ENCODE assay signal across 8 mouse cellular contexts in the genomic region with DNA sequence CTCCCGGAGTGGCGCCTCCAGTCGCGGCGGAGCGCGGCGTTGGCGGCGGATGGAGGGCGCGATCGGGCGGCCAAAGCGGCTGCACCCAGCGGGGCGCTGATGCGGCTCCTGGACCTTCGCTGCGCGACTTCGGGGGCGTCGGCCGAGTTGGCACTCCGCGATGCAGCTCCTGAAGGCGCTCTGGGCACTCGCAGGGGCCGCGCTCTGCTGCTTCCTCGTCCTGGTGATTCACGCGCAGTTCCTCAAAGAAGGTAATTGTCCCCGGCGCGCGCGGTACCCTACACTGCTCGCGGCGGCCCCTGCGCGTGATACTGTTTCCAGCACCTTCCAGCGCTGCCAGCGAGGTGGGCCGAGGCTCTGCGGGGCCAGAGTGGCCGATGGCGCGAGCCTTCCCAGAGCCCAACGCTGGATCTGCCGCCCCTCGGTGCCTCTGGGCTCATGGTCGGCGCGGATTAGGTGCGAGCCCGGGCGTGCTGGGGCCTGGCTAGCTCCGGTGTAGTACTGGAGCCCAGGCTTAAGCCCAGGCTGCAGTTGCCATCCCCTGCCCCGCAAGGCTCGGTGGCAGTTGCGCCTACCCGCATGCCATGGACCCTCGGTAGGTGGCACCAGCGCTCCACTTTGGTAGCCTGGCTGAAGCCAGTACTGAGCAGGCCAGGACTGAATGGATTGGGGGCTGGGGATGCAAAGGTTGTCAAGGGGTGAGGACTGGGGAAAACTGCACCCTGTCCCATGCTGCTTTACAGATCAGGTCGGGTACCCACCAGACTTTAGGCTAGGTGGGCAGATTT.
A peak's percentile ranks its signal among the peaks of the same experiment; 100 is the strongest.
DNase-seq lines count a peak whose midpoint lies in the region; ATAC-seq and TF ChIP-seq lines count a peak whose summit lies in the region.

No protein-coding gene starts in this region.

- H3K4me1 ChIP-seq in G1E (ENCODE audit: insufficient read depth, low read depth, low read length) = no peaks in the 10 kb centered on the region
- peaks cover 50% of the 10 kb centered on the region for H3K4me1 ChIP-seq in hindbrain, embryonic 10.5 days (replicated peaks)

- H3K27ac ChIP-seq in hindbrain, embryonic 10.5 days = peak overlapping the region; percentile 93

- no peak for TF ChIP-seq CTCF in G1E (IDR thresholded peaks at IDR 0.05; ENCODE audit: low read depth, low read length)

- peak overlapping the region; percentile 9; the same call in 1 of the 2 replicates for H3K4me3 ChIP-seq in G1E (ENCODE audit: low read depth, low read length)
- peak overlapping the region; percentile 78 for H3K4me3 ChIP-seq in hindbrain, embryonic 10.5 days

- DNase-seq in G1E (ENCODE audit: low spot score) = no peak
- DNase-seq in cerebellum, postnatal 14 days = peak; percentile 97 to 98
- peak; percentile 82 to 92 for DNase-seq in frontal cortex, postnatal 14 days (ENCODE audit: low spot score in 2 of 2)
- DNase-seq in hindbrain, embryonic 10.5 days (ENCODE audit: low spot score) = peak; percentile 93
- peak; percentile 73 for DNase-seq in layer of hippocampus, adult 9-10 months (ENCODE audit: low spot score)
- DNase-seq in lung, adult 18-20 months = peak; percentile 72 to 73
- DNase-seq in ovary, postnatal 14 days (ENCODE audit: low spot score) = peak; percentile 83
- DNase-seq in spleen, postnatal 14 days (ENCODE audit: low spot score in 2 of 2) = no peak

- H3K27me3 ChIP-seq in G1E (ENCODE audit: insufficient read depth, low read length) = no peaks in the 10 kb centered on the region
- no peaks in the 10 kb centered on the region for H3K27me3 ChIP-seq in hindbrain, embryonic 10.5 days (ENCODE audit: insufficient read depth, poor library complexity, severe bottlenecking)

- no peaks in the 10 kb centered on the region for H3K36me3 ChIP-seq in G1E (replicated peaks)
- no peaks in the 10 kb centered on the region for H3K36me3 ChIP-seq in hindbrain, embryonic 10.5 days

- H3K9me3 ChIP-seq in G1E (replicated peaks) = peaks cover 68% of the 10 kb centered on the region
- H3K9me3 ChIP-seq in hindbrain, embryonic 10.5 days = no peaks in the 10 kb centered on the region

- ATAC-seq in G1E (ENCODE audit: extremely low read depth, insufficient number of reproducible peaks, low FRiP score, poor library complexity, severe bottlenecking) = no peak

- WGBS in hindbrain, embryonic 10.5 days = under 1% methylated on average over 52 of the region's 68 CpGs

Comparison
In these comparisons a context has a peak if more than half of its experiments do, and no peak if none do; other contexts are left out.
1. DNase-seq: peak in cerebellum, postnatal 14 days (2 of 2), frontal cortex, postnatal 14 days (2 of 2), hindbrain, embryonic 10.5 days (single experiment), layer of hippocampus, adult 9-10 months (single experiment), lung, adult 18-20 months (2 of 2) and ovary, postnatal 14 days (single experiment); none in G1E (single experiment) and spleen, postnatal 14 days (0 of 2).